Mouse (Mus musculus) monocyte, adult 5-6 weeks (primary cell): ENCODE results near the gene Snap47. TPM values are rescaled to one million over a fixed set of nuclear protein-coding genes. Genes with fewer than 3 reads are reported as not detected.

ENCODE experiments used
- ATAC-seq: fragments of 153-309, 156-312 bp; replicated peaks from 2 replicates; pipeline ENCODE4 v1.8.0; 2017; ENCODE audit warnings: mild to moderate bottlenecking; ENCODE audit not compliant: low TSS enrichment, insufficient number of reproducible peaks, severe bottlenecking, poor library complexity, low FRiP score
- total RNA-seq: library from RNA; stranded (forward); fragments of 200-1000, 200-491, 200-594 nt; gene quantifications from 3 replicates; pipeline ENCODE4 v1.2.3, GENCODE M21; 2017

Snap47 gene
- total RNA-seq, 1 experiment from 2014 or later: 5.6 TPM

GRCm38 (mm10) chr11:59428057-59428660, 22.8 kb downstream of the Snap47 start:
- no peak for ATAC-seq

DNA sequence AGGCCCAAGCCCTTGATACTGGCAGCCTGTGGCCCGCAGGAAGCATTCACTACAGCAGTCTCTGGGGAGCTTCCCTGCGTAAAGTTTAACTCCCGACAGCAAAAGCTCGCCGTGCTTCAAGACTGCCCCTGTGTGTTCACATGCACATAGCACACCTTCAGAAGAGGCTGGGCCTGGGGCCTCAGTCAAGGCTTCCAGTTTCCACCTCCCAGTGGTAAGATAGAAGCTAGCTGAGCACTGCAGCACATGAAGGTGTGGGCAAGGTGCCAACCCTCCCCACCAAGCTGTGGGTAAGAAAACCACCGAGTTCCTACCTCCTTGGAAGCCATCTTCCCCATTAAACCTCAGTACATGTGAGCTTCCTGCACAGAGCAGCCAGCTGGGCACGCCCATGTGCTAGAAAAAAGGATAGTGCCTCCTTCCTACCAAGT, 25.3 kb downstream of the Snap47 start:
- ATAC-seq: 0 out of 2 replicates have a peak, but pooled peaks have one; percentile 29

GRCm38 (mm10) chr11:59423010-59423588, 27.9 kb downstream of the Snap47 start:
- ATAC-seq: no peak

- ATAC-seq: no peak
Observed at GRCm38 (mm10) chr11:59421967-59422366, 29.0 kb downstream of the Snap47 start.

DNA sequence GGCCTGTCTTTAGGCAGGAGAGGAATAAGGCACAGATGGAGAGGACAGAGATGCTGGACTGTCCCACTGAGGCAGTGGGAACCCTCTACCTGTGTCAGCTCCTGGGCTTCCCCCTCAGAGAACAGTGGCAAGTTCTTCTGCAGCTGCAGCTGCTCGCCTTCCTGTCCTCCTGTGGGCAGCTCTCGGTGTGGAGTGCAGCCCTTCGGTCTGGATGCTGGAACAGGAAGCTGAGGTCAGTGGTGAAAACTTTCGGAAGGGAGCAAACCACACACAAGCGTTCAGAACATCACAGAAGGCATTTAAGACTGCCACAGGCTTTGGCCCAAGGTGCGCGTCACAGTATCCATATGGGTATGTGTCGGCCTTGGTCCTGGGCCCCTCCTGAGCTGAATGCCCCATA, 29.6 kb downstream of the Snap47 start:
- ATAC-seq: 0 out of 2 replicates have a peak, but pooled peaks have one; percentile 10

GRCm38 (mm10) chr11:59418708-59419107, 32.3 kb downstream of the Snap47 start:
- peak; percentile 47 for ATAC-seq

DNA sequence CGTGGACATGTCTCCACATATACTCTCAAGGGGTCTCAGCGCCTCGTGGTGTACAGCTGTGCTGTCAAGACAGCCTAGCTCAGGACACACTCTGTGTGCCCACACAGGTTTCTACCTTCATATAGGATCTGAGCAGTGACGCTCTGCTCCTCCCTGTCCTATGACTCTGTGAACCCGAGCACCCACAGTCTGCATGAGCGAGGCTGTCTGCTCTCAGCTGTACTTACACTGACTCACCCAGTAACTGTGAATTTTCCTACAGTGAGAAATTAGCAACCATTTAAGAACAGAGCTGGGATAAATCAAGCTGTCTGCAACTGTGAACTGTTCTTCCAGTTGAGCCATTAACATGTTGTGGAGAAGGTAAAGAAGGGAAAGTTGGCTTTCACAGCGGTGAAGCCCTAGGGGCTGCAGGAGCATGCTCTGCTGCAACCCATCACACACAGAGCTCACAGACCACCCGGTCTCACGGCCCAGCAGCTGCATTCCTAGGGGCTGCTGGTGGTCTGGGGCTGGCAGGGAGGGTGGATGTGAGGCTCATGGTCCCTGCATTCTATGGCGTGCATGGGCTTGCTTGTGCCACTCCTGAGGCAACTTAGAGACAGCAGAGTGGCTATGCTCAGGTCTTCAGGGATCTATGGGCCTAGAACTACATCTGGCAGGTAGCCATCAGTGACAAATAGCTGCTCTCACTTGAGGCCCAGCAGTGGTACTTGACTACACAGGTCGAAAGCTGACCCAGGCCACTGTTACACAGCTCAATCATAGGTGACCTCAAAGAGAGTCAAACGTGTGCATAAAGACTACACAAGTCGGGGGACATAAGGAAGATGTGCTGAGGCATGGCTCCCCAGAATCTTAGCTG, 37.8 kb downstream of the Snap47 start:
- no peak for ATAC-seq

- ATAC-seq: no peak
Observed at GRCm38 (mm10) chr11:59412058-59412457, 38.9 kb downstream of the Snap47 start.

DNA sequence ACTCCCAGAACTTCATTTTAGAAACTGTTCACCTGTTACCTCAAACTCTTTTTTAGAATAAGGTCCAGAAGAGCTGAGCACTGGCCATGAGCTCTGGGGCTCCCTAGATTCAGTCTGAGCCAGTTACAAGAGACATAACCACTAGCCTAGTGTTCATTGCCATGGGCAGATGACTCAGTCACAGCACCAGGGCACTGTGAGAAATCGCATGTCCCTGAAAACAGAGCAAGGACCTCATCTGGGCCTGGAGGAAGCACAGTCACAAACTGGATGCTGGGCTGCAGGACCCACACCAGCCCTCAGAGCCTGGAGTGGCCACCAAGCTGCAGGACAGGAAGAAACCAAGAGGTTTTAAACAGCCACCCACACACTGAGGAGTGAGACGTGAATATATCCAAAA, 40.1 kb downstream of the Snap47 start:
- ATAC-seq: no peak

DNA sequence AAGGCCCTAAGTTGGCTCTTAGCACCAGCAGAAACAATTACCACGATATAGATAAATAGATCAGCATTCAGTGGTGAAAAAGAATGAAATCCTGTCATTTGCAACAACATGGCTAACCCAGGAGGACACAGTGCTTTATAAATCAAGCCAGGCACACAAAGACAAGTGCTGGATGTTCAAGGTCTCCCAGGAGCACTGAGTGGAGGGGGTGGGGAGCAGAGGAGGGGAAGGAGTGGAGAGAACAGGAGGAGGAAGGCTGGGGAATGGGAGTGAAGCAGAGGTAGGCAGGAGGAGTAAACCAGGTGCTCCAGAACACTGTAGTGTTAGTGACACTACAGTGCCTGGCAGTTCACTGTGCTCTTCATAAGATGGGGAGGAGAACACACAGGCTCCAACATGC, 45.2 kb downstream of the Snap47 start:
- ATAC-seq: no peak

DNA sequence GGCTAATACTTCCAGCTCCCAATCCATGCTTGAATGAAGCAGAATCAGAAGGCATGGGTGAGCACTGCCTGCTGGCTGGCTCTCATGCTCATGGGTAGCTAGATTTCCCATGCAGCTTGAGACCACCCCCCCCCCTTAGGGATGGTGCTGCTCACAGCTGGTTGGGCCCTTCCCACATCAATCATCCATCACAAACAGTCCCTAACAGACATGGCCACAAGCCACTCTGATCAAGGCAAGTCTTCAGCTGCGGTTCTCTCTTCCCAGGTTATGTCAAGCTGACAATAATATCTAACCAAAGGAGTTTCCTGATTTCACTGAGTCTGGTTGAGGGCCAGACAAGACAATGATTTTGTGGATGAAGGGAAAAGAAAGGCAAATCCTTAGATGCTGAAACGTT, 50.1 kb downstream of the Snap47 start:
- no peak for ATAC-seq

GRCm38 (mm10) chr11:59399830-59400229, 51.2 kb downstream of the Snap47 start:
- ATAC-seq: no peak

GRCm38 (mm10) chr11:59397536-59398371, 53.2 kb downstream of the Snap47 start:
- no peak for ATAC-seq

DNA sequence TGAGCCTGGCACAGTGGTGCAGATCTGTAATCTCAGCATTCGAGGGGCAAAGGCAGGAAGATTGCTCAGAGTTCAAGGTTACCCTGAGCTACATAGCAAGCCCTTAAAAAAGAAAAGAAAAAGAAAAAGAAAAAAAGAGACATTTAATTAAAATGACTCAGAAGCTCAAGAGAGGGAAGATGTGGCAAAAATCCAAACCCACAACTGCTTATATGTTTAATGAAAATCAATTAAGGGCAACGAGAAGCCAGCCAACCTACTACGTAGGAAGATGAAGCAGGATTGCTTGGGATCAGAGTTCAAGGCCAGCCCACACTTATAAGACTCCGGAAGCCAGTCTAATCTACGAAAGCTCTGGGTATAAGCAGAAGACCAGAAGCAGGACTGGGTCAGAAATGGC, 56.5 kb downstream of the Snap47 start:
- no peak for ATAC-seq

- no peak for ATAC-seq
Observed at GRCm38 (mm10) chr11:59393591-59393990, 57.4 kb downstream of the Snap47 start.

DNA sequence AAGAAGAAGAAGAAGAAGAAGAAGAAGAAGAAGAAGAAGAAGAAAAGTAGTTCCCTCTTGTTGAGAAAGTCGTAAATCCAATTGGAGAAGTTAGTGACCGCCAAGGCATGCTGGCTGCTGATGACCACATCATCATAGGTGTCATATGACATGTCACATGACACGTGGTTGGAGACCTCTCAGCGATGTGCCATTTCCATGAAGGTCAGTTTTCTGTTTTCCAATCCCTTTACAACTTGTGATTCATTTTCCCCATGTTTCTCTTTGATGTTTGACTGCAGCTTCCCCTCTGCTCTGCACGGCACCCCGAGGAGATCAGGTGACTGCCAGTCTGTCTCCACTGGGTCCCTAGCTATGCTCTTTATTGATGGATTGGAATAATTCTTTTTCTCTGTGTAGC, 58.7 kb downstream of the Snap47 start:
- ATAC-seq: no peak

- no peak for ATAC-seq
Observed at GRCm38 (mm10) chr11:59390470-59390869, 60.5 kb downstream of the Snap47 start.

DNA sequence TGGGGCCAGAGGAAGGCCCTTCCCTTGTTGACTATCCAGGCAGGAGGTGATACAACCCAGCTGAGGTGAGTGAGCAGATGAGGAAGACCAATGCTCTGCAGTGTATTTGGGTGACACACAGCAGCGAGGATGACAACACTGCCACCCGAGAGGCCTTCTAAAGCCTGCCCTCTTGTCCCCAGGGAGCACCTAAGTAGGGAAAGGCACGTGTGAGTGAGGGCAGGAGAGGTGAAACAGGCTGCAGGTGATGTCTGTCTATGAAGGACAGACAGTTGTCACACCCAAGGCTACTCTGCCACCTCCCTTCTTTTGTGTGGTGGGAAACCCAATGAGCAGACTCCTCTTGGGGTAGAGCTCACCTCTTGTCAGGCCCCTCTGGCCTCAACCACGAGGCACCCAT, 61.4 kb downstream of the Snap47 start:
- ATAC-seq: no peak

DNA sequence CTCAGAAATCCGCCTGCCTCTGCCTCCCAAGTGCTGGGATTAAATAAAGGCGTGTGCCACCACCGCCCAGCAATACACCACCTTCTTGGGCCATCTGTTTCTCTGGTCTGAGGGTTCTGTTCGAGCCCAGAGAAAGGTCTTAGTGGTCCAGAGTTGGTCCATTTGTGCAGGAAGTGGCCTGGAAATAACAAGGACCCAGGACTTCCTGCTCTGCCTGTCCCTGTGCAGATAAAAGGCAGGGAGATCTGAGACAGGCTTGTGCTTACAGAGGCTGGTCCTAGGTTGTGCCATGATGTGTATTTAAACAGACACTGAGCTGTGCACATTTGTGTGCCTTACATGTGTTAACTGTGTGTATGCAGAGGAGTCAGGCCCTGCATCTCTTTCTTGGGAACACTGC, 62.2 kb downstream of the Snap47 start:
- ATAC-seq: no peak
